Mouse (Mus musculus) spleen, adult 12 weeks (tissue): ENCODE measurements at regions not wholly inside any gene's neighbourhood (a gene's known extent, or its start where the extent isn't known, plus 50 kb on each side); places are given as distances from the start of the nearest gene placed in this dataset.

ENCODE experiments used
- DNase-seq: peaks from one replicate; pipeline ENCODE4 v3.0.0; 2022; ENCODE audit warnings: low spot score

DNA sequence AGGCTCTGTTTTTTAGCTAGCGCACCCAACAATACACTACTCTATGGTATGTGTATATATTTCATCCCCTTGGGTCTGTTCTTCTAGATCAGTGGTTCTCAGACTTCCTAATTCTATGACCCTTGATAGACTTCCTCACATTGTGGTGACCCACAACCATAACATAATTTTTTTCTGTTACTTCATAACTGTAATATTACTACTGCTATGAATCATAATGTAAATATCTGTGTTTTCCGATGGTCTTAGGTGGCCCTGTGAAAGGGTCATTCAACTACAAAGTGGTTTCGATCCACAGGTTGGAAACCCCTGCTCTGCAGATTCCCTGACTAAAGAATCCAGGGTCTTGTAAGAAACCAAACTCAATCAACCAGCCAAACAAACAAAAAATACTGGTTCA, 220.8 kb downstream of the Opa1 start:
- DNase-seq = no peak

DNA sequence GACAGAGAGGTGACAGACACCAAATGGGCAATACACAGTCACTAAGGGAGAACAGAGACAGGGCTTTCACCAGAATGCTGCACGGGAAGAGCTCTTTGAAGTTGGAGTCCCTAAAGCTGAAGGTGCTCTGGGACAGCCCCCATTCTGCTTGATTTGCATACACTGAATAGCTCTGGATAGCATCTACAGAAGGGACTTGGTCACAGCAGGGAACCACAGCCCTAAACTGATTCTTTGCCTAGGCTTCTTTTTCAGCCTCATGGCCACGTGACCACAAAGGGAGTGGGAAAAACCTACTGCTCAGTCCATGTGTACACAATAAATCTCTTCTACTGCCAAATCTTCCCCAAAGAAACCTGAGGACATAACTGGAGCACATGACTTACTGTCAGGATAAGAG, 221.3 kb downstream of the Opa1 start:
- DNase-seq = no peak

DNA sequence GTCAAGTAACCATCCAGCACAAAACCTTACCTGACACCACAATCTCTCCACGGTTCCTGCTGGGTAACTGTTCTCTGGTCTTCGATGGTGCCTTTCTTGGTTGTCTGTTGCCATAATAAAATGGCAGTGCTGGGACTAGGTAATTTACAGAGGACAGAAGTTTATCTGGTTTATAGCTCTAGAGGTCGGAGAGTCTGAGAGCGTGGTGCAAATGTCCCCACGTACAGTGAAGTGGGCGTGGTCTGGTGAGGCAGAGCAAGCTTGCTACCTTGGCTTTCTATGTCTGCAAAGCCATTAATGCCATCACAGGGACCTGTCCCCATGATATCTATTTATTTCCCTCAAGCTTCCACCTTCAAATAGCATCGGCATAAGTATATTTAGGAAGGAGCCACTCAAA, 223.0 kb downstream of the Opa1 start:
- DNase-seq = no peak

DNA sequence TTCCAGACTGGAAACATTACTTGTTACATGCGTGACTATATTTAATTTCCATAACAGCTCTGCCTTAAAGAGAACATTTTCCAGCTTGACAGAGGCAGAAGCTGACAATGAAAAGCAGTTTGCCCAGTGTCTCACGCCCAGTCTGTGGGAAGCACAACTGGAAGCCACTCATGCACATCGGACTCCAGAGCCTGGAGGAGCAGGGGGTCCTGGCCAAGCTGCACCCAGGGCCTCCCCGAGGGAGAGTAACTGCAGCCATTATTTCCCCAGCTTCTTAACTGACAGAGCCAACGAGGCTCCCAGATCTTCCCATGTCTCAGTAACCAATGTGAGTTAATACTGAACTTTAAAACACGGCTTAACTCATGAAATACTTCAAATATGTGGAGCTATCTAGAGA, 223.5 kb downstream of the Opa1 start:
- no peak for DNase-seq

DNA sequence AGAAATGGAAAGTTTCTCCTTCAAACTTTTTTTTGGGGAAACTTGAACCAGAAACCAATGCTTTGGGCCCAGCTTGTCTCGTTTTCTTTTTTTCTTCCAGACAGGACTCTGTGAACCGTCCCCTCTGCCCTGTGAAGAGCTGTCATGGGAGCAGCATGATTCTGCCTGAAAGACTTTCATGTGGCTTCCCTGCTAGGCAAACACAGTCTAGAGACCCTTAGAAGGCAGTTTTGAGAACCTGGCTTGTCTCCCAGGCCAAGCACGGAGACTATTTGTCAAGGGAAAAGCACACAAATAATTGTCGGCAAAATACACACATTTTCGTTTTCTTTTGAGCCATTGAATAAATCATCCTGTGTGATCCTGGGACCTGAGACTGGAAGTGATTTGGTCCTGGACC, 228.7 kb downstream of the Opa1 start:
- DNase-seq = no peak

DNA sequence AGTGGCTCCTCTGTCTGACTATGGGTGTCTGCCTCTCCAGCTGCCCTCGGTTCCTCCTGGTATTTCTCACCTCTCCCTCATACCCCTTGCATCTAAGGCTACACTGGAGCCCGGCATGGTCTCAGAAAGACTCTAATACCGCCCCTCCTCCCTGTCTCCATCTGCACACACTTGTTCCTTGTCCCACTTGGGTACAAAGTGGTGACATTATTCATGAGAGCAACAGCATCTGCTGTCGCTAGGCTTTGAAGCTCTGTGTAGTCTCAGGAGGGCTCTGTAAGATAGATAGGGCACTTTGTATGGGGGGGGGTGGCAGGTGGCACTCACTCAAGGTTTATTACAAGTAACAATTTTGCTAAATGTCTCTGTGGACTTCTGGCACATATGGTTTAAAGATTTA, 229.7 kb downstream of the Opa1 start:
- DNase-seq = no peak

DNA sequence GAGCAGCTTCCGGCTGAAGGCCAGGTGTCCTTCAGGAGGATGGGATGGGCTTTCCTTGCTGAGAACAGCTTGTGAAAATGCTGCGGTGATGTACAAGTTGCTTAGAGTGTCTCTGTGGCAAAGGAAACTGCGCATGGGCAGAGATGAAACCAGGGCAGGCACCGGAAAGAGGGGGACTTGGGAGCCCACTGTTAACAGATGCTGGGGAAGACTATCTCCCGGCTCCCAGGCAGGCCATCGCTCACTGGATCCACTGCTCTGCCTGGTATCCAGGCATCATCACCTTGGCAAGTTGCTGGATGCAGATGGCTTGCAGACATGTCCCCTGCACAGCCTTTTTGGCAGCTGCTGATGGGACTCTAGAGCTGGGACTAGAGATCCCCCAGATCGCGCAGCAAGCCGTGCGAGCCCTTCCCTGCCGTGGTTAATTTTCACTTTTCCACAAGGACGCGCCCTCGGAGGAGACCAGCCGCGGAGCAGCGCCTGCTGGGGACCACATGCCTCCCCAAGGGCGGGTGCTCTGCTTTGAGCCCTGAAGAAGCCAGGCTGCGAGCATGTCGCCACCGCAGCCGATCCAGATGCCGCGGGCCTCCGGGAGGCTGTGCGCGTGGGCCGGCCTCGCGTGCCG, 234.4 kb downstream of the Opa1 start:
- no peak for DNase-seq

DNA sequence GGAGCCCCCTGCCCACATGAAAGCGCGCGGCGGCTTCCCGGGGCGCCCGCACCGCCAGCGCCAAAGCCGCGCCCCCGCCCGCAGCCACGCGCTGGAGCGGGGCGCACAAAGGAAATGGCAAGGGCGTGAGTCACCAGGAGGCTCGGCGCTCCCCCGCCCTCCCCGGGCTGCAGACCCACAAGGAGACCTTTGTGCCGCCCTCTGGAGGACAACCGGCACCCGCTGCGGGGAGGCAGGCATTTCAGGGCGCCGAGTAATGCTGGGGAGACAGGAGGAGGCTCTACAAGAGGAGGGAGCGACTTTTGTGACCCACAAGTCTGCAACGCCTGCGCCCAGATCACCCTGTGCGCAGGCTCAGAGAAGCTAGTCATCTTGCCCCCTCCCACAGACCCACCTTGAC, 234.9 kb downstream of the Opa1 start:
- peak; percentile 34 for DNase-seq

DNA sequence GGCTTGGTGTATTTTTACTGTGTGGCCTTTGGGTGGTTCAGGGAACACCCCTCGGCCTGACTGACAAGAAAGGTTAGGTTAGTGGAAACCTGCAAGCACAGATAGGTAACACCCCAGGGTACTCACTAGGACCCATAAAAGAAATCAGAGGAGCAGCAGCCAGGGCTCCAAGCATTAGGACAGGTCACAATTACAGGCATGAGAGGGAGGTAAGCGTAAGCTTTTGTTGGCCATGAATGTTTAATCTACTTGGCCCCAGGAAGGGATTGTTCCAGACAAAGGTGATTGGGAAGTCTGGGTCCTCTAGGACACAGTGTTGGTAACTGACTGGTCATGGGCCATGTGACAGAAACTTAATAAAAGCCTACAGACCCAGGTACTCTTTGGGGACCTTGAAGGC, 235.5 kb downstream of the Opa1 start:
- no peak for DNase-seq

DNA sequence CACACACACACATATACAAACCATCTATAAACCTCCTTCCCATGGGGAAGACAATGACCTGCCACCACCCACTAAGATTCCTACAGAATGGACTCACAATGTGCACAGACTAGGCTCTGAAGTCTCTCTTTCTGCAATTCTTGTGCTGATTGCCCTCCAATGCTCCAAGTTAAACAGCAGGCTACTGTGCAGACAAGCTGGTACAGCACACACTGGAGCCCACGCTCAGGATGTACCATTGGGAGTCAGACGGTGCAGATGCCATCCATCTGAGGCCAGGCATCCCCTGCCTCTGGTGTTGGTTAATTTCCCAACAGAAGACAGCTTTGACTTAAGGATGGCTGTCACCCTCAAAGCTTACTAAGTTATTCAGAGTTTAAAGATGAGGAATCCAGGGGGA, 236.1 kb downstream of the Opa1 start:
- DNase-seq = no peak

DNA sequence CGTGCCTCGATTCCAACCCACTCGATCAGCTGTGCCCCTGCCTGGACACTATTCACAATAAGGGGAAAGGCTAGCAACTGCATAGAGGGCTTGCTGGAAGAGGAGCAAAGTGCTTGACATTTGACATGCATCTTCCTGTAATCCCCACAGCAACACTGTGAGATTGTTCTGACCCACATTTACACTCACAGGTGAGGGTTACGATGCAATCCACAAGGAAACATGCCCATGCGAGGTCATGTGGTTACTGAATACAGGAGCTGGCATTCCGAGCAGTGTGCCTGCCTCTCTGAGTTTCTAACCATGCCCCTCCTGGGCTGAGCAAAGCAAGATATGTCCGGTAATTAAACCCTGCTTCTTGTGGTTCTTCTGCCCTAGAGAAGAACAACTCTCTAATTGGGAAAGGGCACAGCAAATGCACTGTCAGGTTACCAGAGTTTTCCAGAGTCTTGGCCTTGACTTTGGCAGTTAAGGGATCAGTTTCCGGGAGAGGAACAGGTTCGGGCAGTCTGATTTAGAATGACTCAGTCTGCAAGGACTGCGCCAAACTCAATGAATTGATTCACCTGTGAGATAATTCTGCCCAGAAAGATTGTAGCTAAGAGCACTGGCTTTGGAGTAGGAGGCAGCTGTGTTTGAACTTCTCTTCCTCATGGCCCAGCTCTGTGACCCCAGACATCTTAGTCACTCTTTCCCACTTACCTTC, 236.7 kb downstream of the Opa1 start:
- no peak for DNase-seq

DNA sequence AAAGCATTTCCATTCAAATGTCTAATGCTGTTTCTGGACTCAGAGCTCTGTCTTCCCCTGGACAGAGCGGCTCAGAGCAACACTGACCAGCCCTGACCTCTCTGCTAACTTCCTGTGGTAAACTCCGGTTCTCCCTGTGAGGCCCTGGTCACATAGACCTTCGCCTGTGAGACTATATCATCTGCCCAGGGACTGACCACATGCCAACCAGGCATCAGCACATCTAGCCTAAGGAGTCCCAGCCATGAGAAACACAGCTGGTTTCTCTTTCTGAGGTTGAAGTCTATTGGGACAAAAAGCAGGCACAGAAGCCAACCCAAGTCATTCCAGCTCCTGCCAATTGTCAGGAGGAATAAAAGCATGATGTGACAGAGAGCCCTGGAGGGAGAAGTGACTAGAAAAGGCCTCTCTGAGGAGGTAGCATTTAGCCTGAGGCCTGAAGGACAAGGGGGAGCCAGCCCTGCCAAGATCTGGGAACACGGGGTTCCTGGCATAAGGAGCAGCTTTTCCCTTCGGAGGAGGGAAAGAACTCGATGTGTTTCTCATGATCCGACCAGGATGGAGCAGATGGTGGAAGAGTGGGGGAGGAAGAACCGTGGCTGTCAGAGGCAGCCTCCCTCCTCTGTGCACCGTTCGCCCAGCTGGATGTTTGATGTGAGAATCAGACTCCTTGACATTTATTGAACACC, 237.7 kb downstream of the Opa1 start:
- no peak for DNase-seq

DNA sequence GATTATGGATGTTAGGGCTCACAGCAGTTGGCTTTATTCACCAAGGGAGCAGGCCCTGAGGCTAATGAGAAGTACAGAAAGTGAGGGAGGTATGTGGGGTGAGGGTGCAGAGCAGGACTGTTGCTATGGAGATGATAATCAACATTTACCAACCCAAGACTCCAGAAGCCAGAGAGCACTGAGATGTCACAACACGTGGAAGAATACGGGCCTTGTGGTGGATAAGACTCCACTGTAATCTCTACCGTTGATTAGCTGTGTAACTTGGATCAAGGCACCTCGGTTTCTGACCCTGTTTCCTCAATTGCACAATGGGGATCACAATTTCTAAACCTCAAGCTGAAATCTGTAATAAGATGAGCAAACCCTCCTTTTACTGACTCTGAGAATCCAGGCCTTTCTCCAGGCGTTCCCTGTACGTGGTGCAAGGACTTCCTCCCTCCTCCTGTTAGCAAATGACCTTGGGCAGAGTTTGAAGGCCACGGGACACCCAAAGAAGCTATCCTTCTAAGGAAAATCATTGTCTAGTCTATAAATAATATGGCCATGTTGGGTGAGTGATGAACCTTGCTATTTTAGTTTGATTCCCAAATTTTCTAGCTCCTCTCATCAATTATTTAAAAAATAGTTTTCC, 239.8 kb downstream of the Opa1 start:
- DNase-seq = no peak

DNA sequence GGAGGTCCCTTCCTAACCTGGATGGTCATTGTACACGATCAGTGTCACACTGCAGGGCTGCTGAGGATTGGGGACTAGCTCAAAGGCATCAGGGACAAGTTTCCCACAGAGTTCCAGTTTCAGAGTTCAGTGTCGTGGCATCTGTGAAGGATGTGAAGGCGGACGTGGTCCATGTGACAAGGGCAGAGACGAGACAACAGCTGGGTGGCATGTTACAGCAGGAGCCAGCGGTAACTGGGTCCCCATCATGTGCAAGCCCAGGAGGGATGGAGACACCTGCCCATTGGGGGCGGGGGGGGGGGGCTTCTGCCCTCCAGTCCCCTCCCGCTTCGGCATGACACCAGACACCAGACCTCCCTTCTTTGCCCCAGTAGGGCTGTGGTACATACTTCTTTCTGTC, 241.6 kb downstream of the Opa1 start:
- DNase-seq = no peak

DNA sequence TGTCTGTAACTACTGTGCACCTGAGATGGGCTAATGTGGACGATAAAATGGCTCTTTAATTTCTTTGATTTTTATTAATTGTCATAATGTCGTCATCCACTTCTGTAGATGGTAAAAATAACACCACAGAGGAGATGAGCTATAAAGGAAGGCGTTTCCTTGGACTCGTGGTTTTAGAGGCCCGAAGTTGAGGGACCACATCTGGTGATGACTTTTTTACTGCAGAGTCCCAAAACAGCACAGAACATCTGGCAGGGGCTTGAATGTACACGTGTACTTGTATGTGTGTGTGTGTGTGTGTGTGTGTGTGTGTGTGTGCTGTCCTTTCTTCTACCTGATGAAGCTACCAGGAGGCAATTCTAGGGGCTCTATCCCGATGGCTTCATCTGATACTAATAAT, 242.1 kb upstream of the Hes1 start:
- DNase-seq = no peak

DNA sequence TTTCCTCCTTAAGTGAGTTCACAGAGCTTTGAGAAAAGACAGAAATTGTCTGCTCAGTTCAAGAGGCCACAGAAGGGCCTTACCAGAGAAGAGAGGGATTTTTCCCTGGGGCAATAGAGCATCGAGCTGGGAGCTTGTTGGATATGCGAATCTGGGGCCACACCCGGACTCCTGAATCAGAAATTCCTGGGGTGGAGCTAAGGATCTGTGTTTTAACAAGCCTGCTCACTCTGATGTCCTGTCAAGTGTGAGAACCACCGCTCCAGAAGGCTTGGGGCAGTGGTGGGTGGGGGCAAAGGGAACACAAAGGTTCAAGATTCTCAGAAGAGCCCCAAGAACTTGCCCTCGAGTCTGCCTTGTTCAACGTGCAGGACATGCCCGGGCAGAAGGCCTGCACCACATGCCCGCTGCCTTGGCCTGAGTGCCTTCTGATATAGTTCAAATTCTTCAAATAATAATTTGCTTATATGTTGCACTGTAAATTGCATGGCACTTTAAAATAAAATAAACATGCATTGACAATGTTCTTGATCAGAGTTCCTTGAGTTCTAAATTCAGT, 241.3 kb upstream of the Hes1 start:
- no peak for DNase-seq

DNA sequence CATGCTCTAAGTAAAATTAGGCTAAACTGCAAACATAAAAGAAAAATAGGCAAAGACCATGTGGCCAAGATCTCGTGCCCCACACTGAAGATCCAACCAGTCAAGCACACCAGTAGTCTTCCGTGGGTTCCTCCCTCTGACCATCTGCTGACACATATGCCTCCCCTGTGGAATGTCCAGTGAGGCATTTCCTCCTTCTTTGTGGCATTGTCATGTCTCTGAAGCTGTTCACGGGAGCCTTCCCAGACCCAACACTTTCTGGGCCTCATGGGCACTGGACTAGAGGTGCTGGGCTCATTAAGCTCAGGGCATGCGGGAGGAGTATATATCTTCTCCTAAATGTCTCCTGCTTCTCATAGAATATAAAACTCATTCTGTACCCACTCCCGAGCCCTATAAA, 237.3 kb upstream of the Hes1 start:
- DNase-seq = no peak

DNA sequence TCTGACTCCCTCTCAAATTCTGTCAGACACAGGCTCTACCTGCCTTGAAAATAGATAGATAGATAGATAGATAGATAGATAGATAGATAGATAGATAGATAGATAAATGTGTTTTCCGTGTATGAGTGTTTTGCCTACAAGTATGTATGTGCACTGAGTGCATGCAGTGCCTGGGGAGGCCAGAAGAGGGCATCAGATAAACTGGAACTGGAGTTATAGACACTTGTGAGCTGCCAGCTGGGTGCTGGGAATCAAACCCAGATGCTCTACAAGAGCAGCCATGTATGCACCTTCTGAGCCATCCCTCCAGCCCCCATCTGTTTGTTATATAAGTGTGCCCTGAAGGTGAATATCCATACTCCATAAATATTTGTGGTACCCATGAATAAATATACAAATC, 236.4 kb upstream of the Hes1 start:
- DNase-seq = no peak

DNA sequence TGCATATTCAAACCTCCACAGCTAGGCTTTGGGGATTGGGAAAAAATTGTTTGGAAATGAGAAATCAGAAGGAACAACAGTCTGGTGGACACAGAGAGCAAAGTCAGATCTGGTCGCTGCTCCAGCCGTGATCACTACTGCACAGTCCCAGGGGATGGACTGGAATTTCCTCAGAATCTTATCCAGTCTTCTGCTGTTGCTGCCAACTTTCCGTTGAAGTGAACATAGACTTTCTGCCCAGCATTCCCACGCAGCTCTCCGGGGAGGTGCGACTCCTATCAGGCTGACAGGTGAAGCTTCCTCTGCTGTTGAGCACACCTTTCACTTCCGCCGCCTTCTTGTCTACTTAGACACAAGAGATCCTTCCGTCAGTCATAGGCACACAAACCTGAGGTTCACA, 234.7 kb upstream of the Hes1 start:
- no peak for DNase-seq

DNA sequence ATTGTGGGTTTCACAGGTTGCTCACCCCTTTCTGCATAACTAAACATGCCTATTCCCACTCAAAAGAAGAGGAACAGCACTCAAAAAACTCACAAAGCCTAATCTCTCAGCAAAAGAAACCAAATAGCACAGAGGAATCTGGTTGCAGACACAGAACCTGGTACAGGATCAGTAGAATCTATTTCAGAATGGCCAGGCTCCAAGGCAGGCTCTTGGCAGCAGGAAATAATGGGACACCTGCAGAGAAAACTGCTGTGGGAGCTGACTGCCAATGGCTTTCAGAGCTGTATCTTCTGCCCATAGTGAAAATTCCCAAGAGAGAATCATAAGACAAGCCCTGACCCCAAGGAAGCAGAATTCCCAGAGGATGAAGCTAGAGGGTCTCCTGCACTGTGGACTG, 234.1 kb upstream of the Hes1 start:
- no peak for DNase-seq

DNA sequence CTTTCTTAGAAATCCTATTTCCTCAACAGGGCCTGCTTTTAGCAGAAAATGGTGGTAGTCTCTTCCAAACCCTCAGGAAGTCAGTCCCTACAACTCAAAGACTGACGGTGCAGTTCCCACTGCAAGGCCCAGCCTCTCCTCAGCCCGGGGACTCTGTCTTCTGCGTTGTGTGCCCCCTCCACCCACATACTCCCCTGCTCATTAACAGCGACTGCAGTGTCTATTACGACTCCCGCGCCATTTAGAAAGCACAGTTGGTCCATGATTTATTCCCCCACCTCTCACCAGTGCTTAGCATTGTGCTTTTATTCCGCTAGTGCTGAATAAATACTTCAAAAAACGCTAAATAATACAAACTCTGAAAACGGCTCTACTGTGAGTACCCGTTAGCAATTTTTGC, 230.9 kb upstream of the Hes1 start:
- DNase-seq = no peak

DNA sequence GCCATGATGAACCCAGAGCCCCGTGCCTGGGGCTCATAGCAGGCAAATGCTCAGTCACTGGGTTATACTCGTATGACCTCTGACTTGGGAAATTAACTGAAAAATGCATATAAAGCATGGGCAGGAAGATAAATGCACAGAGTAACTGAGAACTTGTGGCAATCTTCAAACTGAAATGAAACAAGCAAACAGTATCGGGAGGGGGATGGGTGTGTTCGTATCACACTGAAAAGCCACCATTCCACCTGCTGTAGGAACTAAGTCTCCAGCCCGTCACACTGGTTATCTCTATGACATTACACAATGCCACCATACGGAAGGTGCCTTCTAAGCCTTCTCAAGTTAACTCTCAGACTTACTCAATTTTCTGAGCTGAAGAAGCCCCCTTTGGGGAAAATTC, 230.3 kb upstream of the Hes1 start:
- DNase-seq = no peak

DNA sequence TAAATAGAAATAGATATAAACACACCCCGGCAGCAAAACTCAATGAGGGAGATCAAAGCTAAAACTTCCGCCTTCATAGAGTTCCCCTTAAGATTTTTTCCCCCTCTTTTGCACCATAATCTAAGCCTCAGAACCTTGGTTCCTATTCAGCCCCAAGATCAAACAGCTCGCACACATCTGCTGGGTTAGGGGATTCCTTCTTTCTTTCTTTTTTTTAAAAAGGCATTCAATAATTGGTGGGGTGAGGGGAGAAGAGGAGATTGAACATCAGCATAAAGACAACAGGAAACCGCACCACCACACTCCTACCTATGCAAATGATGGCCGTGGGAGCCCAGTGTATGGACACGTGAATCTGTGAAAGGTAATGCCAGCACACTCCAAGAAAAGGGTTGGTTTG, 229.5 kb upstream of the Hes1 start:
- no peak for DNase-seq
